Mouse (Mus musculus) kidney, postnatal 10 days (tissue): Measurements from ENCODE around the gene Sparcl1.
A peak's percentile ranks its signal among the peaks of the same experiment; 100 is the strongest.

ENCODE experiments used
- DNase-seq: peaks from one replicate; pipeline ENCODE4 v3.0.0; 2021; ENCODE audit warnings: mixed read lengths

Gene Sparcl1

DNA sequence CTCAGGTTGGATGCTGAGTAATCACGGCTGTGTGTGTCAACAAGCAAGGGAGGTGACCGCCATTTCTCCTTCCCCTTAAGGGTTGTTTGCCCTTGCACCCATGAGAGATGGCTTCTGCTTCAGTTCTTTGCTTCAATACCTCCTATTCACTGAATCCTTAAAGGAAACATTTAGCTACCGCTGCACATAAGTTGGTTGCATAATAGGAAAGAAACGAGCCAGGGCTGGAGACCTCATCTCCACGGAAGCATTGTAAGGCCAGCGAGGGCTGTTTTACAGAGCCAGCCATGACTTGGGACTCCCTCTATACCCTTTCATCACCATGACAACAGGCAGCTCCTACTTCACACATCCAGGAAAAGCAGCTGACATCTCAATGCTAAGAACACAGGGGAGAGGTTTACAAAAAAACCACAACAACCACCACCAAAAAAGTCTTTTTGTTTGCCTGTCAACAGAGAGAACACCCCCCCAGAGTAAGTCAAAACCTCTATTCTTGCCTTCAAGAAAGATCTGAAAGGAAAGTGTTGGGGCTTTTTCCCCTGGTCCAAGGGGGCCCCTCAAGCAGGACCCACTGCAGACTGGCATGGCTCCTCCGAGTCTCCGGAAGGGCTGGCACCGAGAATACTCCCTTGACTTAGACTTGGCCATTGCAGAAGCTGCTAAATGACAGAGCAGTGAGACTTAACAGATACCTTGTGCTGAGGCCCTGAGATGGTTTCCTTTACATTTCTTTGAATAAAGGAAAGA is 3.2 kb downstream of the Sparcl1 start:
- no peak for DNase-seq

DNA sequence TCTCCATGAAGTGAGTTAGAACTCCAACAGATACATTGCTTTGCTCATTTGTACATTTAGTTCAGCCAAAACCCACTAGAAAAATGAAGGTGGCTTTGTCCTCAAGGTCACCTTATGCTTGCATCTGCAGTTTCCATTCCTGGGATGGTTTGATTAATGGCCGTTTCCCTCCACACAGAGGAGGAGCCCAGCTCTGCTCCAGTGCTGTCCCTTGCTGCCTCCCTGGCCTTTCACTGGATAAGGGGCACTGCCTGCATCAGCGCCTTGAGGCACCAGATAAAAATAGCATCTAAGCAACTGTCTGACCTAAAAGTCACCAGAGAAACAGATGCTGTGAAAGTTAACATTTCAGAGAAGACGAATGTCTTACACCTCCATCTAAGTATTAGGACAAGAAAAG is 4.0 kb downstream of the Sparcl1 start:
- peak; percentile 45 for DNase-seq

DNA sequence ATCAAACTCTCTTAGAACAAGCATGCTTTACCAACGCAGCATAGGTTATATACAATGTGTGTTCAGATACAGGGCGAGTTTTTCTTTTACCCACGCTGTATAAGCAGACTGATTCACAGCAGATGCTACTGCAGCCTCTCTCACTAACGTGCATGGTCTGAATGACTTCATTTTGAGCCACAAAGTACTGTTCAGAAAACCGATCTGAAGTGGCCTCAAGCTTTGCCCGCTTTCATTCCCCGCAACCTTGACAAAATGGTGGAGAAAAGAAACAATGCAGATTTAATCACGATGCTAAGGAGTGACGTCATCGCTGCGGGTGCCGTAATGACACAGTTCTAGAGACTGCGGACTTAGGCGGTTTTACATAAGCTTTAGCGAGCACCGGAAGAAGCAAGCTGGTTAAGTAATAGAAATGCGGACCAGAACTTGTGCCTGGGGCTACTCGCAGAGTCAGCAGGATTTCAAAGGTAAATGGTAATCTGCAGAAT is 4.6 kb downstream of the Sparcl1 start:
- no peak for DNase-seq

DNA sequence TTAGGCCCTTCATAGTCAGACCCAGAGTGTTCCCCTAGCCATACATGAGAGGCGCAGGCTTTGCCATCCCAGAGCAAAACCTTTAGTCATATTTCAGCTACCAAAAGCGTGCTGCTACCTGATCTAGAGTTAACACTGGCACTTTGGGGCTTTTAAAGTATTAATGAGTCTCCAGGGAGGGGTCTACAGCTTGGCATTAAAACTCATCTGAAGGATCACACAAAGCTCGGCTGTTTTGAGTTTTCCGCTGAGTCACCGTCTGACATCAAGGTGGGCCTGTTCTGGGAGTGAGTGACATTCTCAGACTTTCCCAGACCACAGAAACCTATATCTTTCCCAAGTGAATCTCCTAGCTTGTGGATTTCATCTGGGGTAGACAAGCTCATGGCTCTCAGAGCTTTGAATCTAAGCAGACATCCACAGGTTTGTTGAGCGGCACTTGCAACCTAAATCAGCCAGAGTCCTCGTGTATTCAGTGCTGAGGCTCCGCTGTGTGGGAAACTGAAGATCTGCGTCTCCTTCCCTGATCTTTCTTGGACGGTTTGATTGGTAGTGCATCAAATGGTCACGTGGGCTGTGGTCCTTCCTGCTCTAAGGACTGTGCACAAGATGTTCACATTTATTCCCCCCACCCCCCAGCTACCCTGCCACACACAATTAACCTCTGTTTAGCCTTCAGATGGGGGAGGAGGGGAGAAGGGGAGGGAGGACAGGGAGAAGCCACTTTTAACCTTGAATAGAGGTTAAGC is 5.2 kb downstream of the Sparcl1 start:
- DNase-seq, result no peak

DNA sequence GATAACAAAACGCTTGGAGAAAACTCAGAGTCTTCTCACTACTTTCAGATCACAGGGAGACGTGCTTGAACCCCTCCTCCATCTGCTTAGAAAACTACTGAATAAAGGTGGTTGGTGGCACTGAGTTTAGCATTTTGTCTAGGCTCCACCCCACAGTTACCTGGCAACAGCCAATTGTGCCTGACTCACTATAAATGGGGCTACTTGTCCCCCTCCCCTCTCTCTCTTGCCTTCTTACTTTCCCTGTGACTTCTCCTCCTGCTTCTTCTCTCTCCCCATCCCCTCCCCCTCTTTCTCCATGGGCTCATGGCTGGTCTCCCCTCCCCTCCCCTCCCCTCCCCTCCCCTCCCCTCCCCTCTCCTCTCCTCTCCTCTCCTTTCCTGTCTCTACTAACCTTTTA is 9.4 kb downstream of the Sparcl1 start:
- DNase-seq, result no peak

DNA sequence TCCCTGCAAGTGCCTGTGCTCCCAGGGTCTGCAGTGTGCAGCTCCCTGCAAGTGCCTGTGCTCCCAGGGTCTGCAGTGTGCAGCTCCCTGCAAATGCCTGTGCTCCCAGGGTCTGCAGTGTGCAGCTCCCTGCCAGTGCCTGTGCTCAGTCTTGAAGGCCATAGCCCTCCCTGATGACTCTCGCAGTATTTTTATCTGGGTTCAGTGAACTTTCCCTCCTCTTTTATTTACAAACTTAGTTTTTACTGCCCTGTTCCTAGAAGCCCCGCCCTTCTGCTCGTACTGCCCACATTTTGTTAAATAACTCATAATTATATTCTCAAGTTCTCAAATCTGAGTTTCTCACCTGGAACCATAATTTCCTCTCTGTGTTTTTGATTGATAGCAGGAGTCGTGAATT is 10.4 kb downstream of the Sparcl1 start:
- DNase-seq, result no peak

DNA sequence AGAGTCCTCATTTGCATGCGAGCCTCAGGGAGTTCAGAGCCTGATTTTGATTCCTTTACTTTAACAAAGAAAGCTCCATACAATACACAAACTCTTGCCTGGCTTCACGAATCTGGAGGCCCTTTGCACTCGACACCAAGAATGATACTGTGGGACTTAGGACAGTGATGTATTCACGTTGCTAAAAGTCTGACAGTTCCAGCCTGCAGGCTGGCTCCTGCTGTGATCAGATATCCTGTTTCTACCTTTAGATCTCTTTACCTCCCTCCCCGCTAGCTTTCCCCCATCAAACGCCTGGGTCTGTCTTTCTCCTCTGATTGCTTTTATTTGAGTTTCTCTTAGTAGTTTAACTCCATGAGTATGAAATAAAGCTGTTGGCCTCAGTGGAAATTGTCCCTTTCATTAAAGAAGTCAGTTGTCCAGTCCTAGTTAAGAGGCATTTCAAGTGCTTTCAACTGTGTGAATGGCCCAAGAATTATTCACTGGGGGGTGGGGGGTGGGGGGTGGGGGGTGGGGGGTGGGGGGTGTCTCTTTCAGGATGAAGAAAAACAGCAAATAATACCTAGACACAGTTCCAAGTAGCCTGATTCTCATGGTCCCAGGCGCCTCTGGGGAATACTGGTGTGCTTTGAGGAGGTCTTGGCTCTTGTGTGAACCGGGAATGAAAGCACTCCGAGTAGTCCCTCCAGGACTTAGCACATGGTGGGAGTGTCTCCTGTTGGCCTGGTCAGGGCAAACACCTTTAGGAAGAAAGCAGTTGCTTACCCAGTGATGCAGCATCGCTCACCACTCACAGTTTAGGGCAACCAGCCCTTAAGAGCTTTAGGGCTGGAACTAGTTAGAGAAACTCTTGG is 11.6 kb downstream of the Sparcl1 start:
- no peak for DNase-seq

DNA sequence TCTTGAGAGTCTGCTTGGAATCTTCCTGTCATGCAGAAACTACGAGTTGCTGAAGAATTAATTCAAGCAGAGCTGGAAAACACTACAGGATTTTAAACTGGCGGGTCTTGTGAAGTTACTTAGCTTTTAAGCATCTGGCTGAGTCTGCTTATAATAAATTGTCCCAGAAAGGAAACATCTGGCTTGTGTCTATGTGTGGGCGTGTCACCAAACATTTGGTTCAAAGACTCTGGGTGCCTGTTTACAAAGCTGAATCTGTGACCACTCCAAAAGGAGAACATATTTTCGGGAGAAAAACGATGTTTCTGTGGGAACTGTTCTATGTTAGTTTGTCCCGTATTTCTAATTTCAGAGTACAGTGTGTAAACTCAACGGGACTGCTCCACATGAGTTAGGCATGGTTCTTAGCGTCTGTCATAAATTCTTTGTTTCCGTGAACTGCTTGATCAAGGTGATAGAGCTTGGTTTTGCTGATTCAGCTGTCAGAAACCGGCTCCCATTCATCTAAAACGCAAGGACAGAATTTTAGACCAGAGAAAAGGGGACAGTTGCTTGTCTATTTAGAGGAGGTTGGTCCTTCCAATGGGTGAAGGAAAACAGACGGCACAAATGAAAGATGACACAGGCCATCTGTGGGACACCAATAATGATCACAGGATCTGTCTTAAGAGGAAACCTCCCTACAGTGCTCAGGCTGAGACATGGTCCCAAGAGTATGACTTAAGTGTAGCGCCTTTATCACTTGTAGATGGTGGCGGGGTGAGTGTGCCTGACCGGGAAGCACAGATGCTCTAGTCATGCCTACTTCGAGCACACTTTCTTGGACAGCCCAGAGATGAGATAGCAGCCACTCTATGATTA is 17.2 kb downstream of the Sparcl1 start:
- peak; percentile 60 for DNase-seq

DNA sequence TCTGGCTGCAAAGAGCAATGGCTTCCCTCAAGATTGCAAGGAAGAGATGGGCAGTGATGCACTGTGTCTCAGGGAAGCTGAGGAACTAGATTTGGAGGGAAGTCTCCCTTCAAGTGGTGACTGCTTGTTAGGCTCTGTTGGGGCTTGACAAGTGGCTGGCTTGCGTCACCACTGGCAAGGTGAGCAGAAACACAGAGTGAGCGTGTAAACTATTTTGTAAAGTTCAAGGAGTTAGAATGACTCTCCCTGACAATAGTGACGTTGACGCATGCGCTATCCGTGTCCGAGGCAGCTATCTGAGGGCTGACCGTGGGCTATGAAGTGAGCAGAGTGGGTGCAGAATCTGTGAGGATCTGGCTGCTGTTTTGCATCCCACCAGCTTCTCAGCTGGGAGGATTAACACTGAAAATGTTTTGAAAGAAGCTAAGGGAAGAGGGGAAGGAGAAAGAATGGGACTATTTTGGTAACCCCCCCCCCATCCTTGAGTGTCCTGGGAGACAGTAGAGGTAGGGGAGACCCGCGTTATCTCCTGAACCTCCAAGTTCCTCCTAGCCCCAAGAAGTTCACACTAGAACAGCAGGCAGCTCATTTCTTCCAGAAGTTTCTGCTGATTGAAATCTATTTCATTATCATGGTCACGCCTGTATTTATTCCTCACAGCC is 18.0 kb downstream of the Sparcl1 start:
- no peak for DNase-seq

DNA sequence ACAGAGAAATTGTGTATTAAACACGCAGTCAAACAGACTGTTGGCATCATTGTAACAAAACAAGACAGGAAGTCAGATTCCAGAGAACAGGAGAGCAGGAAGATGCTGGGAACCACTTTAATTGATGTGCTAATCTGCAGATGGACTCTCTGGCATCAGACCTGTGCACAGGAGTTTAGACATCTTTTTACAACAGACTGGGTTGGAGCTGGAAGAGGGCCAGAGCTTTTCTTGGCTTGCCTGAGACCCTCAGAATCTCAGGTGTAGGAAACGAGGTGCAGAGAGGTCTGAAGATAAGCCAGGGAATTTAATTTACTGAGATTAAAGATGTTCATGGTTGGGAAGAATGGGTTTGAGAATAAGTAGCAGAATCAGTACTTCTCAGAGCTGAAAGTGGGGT is 23.8 kb downstream of the Sparcl1 start:
- DNase-seq, result no peak

DNA sequence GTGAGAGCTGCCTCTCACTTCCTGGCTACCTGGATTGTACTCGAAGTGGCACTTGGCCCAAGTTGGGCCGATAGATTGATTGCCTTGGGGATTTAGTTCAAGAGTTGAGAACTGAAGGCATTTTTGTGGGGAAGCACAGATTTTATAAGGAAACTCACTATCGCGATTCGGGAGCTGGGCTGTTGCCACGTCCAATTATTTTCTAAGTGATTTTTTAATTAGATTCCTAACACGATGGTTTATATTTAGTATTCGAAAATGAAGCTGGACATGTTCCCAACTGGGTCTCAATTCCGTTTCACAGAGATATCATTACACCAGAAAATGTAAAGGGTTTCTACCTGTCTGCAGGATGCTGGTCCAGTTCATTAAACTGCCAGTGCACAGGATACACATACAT is 28.2 kb downstream of the Sparcl1 start:
- DNase-seq, result no peak

DNA sequence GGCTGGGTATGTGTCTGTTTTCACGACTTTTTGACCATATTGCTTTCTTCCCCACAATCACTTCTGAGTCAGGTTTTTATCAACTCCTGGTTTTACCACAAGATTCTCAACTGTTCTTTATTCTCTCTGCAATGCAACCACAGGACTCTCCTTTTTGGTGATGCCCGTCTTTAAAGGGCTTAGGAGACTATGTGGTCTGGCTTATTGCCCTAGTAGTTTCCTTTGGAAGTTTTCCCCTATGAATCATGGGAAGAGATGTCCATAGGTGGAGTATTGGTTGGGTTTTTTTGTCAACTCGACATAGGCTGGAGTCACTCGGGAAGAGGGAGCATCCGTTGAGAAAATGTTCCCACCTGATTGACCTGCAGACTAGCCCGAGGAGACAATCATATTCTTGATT is 32.8 kb downstream of the Sparcl1 start:
- no peak for DNase-seq

DNA sequence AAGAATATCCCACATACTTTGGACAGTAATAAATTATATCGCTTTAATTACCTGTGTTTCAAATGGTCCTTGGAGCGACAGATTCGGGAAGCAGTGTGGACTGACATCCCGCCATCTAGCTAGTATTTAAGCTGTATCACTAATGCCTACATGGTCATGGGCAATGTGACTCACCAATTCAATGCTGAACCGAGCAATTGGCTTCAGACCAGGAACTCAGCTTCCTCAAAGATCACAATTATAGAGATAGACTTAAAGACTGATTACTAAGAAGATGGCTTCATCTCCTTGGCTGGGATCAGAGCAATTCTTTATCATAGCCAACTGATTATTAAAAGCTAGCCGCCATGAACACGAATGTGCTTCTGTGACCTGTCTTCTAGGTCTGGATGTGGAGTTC is 36.0 kb downstream of the Sparcl1 start, which contains the start of gene Gm17660:
Gm17660 (minus strand) TSS at position 101 of the 400 bp plus-strand sequence.
- DNase-seq, result no peak

DNA sequence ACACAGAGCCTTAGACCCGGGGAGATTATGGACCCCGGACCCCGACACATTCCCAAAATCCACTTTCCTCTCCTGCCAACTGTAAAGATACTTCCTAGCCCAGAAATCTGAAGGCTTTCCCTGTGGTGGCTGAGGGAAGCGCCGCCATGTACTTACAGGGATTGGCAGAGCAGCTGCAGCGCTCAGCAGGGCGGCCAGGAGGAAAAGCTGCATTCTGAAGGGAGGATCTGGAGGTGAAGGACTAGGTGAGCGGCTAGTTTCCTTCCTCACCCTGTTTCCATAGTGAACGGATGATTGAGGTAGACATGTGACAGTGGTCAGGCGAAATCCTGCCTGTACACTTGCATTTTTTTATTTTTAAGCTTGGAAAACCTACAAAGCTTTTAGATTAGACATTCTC is 37.2 kb downstream of the Sparcl1 start:
- no peak for DNase-seq

DNA sequence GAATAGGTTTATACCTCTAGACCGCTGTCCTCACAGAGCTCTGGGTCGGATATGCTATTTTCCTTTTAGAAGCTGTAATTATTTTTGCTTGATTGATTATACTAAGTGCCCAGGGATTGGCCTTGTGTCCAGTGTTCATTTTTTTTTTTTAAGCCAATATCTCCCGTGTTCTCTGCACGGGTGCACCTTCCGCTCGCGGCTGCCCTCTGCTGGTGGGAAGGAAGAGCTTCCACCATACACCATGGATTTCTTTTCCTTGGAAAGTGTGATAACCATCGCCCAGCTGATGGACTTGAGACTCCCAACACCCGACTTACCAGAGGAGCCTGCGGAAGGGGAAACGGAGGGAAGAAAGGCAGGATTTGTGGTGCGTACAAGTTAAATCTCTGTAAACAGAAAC is 39.1 kb downstream of the Sparcl1 start:
- peak; percentile 84 for DNase-seq

DNA sequence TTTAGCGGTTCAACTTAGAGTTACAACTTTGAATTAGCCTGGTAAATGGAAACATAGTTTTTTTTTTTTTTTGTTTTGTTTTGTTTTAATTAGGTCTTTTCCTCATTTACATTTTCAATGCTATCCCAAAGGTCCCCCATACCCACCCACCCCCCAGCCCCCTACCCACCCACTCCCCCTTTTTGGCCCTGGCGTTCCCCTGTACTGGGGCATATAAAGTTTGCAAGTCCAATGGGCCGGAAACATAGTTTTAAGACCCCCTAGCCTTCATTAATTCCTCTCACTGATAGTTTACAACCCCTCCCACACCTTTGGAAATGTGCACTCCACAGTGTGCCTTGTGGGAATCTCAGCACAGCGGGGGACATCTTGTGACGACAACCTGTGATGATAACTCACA is 39.9 kb downstream of the Sparcl1 start:
- no peak for DNase-seq

DNA sequence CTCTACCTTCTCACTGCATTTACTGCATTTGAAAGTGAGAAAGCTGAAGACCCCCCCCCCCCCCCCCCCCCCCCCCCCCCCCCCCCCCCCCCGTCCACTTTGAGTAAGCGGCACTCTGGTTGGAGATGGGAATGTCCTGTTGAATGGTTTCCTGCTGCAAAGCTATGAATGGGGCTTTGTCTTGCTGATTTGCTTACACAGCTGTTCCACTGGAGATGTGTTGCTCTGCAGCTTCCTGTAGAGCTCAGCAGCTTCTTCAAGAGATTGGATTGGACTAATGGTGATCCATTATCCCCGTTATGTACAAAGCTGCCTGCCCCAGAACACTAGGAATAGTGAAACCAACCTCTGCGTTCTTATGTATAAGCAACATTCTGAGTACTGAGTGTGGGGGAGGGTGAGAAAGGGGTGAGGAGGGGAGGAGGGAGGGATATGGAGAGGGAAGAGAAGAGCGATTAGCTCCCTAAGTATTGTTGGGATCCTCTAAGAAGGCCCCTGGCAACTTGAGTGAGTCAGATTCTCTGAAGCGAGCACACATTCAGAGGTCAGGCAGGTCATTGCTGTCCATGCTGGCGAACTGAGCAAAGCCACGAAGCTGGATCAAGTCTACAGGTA is 41.2 kb downstream of the Sparcl1 start:
- peak; percentile 29 for DNase-seq

DNA sequence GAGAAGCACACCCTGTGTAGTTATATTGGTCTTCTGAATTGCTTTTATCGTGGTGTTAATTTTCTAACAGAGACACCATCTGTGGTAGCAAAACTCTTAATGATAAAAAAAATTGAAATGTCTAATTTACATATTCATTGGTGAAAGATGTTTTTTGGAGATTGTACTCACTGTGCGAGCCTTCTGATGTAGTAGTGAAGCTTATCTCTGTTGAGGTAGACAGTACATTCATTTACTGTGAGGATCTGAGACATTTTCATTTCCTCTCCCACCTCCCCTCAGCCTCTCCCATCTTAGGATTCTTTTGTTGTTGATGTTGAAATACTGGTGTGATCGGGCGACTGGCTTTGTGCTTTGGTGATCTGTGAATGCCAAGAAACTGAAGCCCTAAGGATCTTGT is 42.5 kb downstream of the Sparcl1 start:
- no peak for DNase-seq

DNA sequence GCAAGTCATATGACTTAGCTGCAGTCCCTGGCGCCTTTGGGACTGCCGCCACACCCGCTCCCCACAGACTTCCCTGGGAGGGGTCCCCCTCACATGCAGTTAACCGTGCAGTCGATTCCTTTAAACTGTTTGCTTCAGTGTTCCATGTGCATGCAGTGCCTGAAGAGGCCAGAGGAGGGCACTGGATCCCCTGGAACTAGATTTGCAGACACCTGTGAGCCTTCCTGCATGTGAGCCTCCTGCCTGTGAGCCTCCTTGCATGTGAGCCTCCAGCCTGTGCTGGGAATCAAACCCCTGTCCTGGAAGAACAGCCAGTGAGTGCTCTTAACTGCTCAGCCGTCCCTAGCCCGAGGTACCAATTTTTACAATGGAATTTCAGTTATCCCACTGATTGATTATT is 44.8 kb downstream of the Sparcl1 start:
- peak; percentile 29 for DNase-seq

DNA sequence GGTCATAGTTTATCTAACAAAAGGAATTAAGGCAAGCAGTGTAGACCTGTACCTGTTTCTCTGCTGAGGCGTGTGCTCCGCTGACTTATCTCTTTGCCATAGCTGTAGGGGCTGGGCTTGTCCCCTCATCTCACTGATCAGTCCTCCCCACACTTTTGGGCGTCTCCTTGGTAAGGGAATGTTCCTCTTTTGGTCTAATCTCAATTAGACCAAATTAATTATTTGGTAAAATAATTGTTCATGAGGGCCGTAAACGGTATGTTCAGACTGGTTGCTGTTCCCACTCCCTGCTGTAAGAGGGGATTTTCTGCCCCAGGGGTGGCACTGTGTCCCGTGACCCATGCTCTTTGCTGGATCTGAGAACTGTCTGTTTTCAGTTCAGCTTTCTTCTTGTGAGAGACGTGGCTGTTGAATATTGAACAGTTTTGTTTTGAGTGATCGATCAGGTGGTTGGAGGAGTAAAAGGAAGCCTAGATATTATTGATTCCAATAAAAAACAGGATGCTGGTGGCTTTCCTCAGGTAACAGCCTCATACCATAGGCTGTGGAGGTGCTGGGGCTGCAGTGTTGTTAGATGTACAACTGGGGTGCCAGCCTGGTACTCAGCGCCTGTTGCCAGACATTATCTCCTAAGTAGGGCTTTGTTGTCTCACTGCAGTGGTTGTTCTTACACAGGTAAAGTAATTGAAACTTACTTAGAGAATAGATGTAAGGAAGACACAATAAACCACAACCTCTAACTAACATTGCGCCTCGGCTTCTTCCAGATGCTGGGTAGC is 50.6 kb downstream of the Sparcl1 start:
- no peak for DNase-seq
